Mouse (Mus musculus) heart, embryonic 12.5 days (tissue): Measurements from ENCODE around the gene Osbpl2. TPM values are rescaled to one million over a fixed set of nuclear protein-coding genes. Genes with fewer than 3 reads are reported as not detected.

Experiments used
- ATAC-seq: fragments of 200-750 bp; cut with Nextera tagmentation; 2 replicates; pipeline ENCODE4 v1.8.0; 2017; ENCODE audit warnings: moderate TSS enrichment, moderate library complexity; ENCODE audit not compliant: insufficient number of reproducible peaks, low FRiP score
- H3K27ac ChIP-seq: fragments of 300-500 bp; sonication (generic); 2 replicates; pipeline ENCODE4 v1.5.1; 2016; ENCODE audit warnings: mild to moderate bottlenecking, moderate library complexity; ENCODE audit not compliant: poor library complexity, severe bottlenecking
- H3K27me3 ChIP-seq: fragments of 300-500 bp; sonication (generic); replicated peaks from 2 replicates; pipeline ENCODE4 v1.6.1; 2016; ENCODE audit warnings: mild to moderate bottlenecking, moderate library complexity
- H3K36me3 ChIP-seq: fragments of 300-500 bp; sonication (generic); 2 replicates; pipeline ENCODE4 v1.6.1; 2016; ENCODE audit warnings: mild to moderate bottlenecking, moderate library complexity
- H3K4me1 ChIP-seq: fragments of 300-500 bp; sonication (generic); replicated peaks from 2 replicates; pipeline ENCODE4 v1.6.1; 2016; ENCODE audit warnings: mild to moderate bottlenecking
- H3K4me2 ChIP-seq: fragments of 300-500 bp; sonication (generic); 2 replicates; pipeline ENCODE4 v1.6.1; 2016; ENCODE audit warnings: mild to moderate bottlenecking, moderate library complexity
- H3K4me3 ChIP-seq: fragments of 300-500 bp; sonication (generic); 2 replicates; pipeline ENCODE4 v1.5.1; 2016; ENCODE audit warnings: mild to moderate bottlenecking
- H3K9ac ChIP-seq: fragments of 300-500 bp; sonication (generic); 2 replicates; pipeline ENCODE4 v1.6.1; 2016; ENCODE audit warnings: mild to moderate bottlenecking, moderate library complexity
- H3K9me3 ChIP-seq: fragments of 300-500 bp; sonication (generic); replicated peaks from 2 replicates; pipeline ENCODE4 v1.6.1; 2016; ENCODE audit warnings: mild to moderate bottlenecking, moderate library complexity
- WGBS: fragments of 180-500 bp; shearing (Covaris S2); methylation state at CpG from one replicate; pipeline ENCODE4 v1.1.7; 2016; 5-methylcytosine and 5-hydroxymethylcytosine counted together
- polyA plus RNA-seq: library from polyadenylated mRNA; unstranded; fragments of >200 nt; fragmentation: Nextera tagmentation; extraction: Ambion mirVana; gene quantifications from 2 replicates; pipeline ENCODE4 v1.2.1, GENCODE M21; 2016

The Osbpl2 gene
- polyA plus RNA-seq, 1 experiment from 2014 or later = 37.2 TPM

GRCm38 (mm10) chr2:180086637-180087027 is 32.5 kb upstream of the Osbpl2 start:
- no peak for ATAC-seq
- WGBS = 84% methylated on average over 5 of the region's 5 CpGs
- H3K4me3 ChIP-seq = no peak overlapping the region

GRCm38 (mm10) chr2:180087472-180087871 is 31.6 kb upstream of the Osbpl2 start:
- Histone ChIP-seq H3K36me3 (peaks cover 39% of the 10 kb centered on the region), H3K9me3 (no peaks in the 10 kb centered on the region; the same call in 1 of the 2 replicates), H3K27ac (no peak overlapping the region), H3K9ac (no peak overlapping the region), H3K4me1 (no peaks in the 10 kb centered on the region), H3K27me3 (peaks cover 5% of the 10 kb centered on the region; the same call in 1 of the 2 replicates), H3K4me3 (no peak overlapping the region), H3K4me2 (no peak overlapping the region)
- no peak for ATAC-seq
- 88% methylated on average over 4 of the region's 4 CpGs for WGBS

More at GRCm38 (mm10) chr2:180086637-180087027, 32.5 kb upstream of the Osbpl2 start:
- Histone ChIP-seq H3K36me3 (peaks cover 46% of the 10 kb centered on the region), H3K4me1 (no peaks in the 10 kb centered on the region), H3K27ac (no peak overlapping the region), H3K4me2 (no peak overlapping the region), H3K9me3 (no peaks in the 10 kb centered on the region; the same call in 1 of the 2 replicates), H3K27me3 (peaks cover 5% of the 10 kb centered on the region; the same call in 1 of the 2 replicates), H3K9ac (no peak overlapping the region)

- H3K4me1 ChIP-seq = no peaks in the 10 kb centered on the region
- no peak overlapping the region for H3K4me2 ChIP-seq
- H3K27me3 ChIP-seq = peaks cover 5% of the 10 kb centered on the region
- no peak overlapping the region for H3K9ac ChIP-seq
- H3K4me3 ChIP-seq = no peak overlapping the region
- H3K27ac ChIP-seq = no peak overlapping the region
- WGBS = 63% methylated on average over 11 of the region's 11 CpGs
- H3K9me3 ChIP-seq = no peaks in the 10 kb centered on the region; the same call in 1 of the 2 replicates
- H3K36me3 ChIP-seq = peaks cover 20% of the 10 kb centered on the region
- ATAC-seq = no peak
Observed at GRCm38 (mm10) chr2:180090285-180090684, 28.8 kb upstream of the Osbpl2 start.

GRCm38 (mm10) chr2:180095711-180096110 is 23.4 kb upstream of the Osbpl2 start:
- Histone ChIP-seq H3K27ac (no peak overlapping the region), H3K4me1 (no peaks in the 10 kb centered on the region; the same call in 1 of the 2 replicates), H3K27me3 (peaks cover 53% of the 10 kb centered on the region), H3K9me3 (no peaks in the 10 kb centered on the region), H3K4me3 (no peak overlapping the region), H3K36me3 (no peaks in the 10 kb centered on the region), H3K4me2 (no peak overlapping the region), H3K9ac (no peak overlapping the region)
- no peak for ATAC-seq
- WGBS = 38% methylated on average over 5 of the region's 5 CpGs

- no peak overlapping the region for H3K9ac ChIP-seq
- H3K27me3 ChIP-seq = peaks cover 70% of the 10 kb centered on the region
- H3K4me1 ChIP-seq = no peaks in the 10 kb centered on the region; the same call in 1 of the 2 replicates
- WGBS = 48% methylated on average over 3 of the region's 3 CpGs
- no peak overlapping the region for H3K4me3 ChIP-seq
- H3K36me3 ChIP-seq = no peaks in the 10 kb centered on the region
- no peaks in the 10 kb centered on the region for H3K9me3 ChIP-seq
- no peak for ATAC-seq
- H3K27ac ChIP-seq = no peak overlapping the region
- no peak overlapping the region for H3K4me2 ChIP-seq
Observed at GRCm38 (mm10) chr2:180097585-180097984, 21.5 kb upstream of the Osbpl2 start.

GRCm38 (mm10) chr2:180098167-180098566 is 20.9 kb upstream of the Osbpl2 start:
- WGBS = 25% methylated on average over 5 of the region's 5 CpGs

GRCm38 (mm10) chr2:180099529-180099928 is 19.6 kb upstream of the Osbpl2 start:
- no peak overlapping the region for H3K9ac ChIP-seq
- ATAC-seq = no peak
- peaks cover 13% of the 10 kb centered on the region for H3K4me1 ChIP-seq
- 6% methylated on average over 15 of the region's 15 CpGs for WGBS
- H3K4me3 ChIP-seq = no peak overlapping the region
- 0 out of 2 replicates have a peak overlapping the region, but pooled peaks have one; percentile 26 for H3K4me2 ChIP-seq
- no peak overlapping the region for H3K27ac ChIP-seq
- peaks cover 89% of the 10 kb centered on the region for H3K27me3 ChIP-seq
- no peaks in the 10 kb centered on the region for H3K36me3 ChIP-seq
- H3K9me3 ChIP-seq = no peaks in the 10 kb centered on the region

More at GRCm38 (mm10) chr2:180098167-180098566, 20.9 kb upstream of the Osbpl2 start:
- no peak overlapping the region for H3K9ac ChIP-seq
- no peak overlapping the region for H3K4me3 ChIP-seq
- no peak overlapping the region for H3K27ac ChIP-seq
- no peak for ATAC-seq
- H3K4me1 ChIP-seq = peaks cover 3% of the 10 kb centered on the region
- no peak overlapping the region for H3K4me2 ChIP-seq
- peaks cover 76% of the 10 kb centered on the region for H3K27me3 ChIP-seq
- no peaks in the 10 kb centered on the region for H3K36me3 ChIP-seq
- no peaks in the 10 kb centered on the region for H3K9me3 ChIP-seq

GRCm38 (mm10) chr2:180103151-180103977 is 15.7 kb upstream of the Osbpl2 start:
- peaks cover 27% of the 10 kb centered on the region for H3K4me1 ChIP-seq
- peak overlapping the region; percentile 55 for H3K4me3 ChIP-seq
- H3K4me2 ChIP-seq = peak overlapping the region; percentile 95
- 0 out of 2 replicates have a peak overlapping the region, but pooled peaks have one; percentile 5 for H3K9ac ChIP-seq
- no peaks in the 10 kb centered on the region for H3K36me3 ChIP-seq
- ATAC-seq = no peak
- no peaks in the 10 kb centered on the region for H3K9me3 ChIP-seq
- H3K27ac ChIP-seq = no peak overlapping the region
- peaks cover 82% of the 10 kb centered on the region for H3K27me3 ChIP-seq
- 1% methylated on average over 57 of the region's 57 CpGs for WGBS

- Histone ChIP-seq H3K27ac (no peak within 1 kb of the TSS), H3K4me3 (peak within 1 kb of the TSS; percentile 55), H3K4me1 (peaks cover 27% of the 10 kb centered on the region), H3K9ac (0 out of 2 replicates have a peak within 1 kb of the TSS, but pooled peaks have one; percentile 5), H3K4me2 (peak within 1 kb of the TSS; percentile 95), H3K9me3 (no peaks in the 10 kb centered on the region), H3K27me3 (peaks cover 75% of the 10 kb centered on the region), H3K36me3 (no peaks in the 10 kb centered on the region)
- WGBS = under 1% methylated on average over 72 of the region's 87 CpGs
- ATAC-seq = peak; percentile 82
Observed at GRCm38 (mm10) chr2:180103978-180104658, 15.0 kb upstream of the Osbpl2 start, which contains the start of gene Hrh3. Hrh3 (minus strand) TSS chr2:180104488.

- no peak; the same call in 1 of the 2 replicates for ATAC-seq
- Histone ChIP-seq H3K4me1 (peaks cover 27% of the 10 kb centered on the region), H3K36me3 (no peaks in the 10 kb centered on the region), H3K9ac (no peak overlapping the region), H3K27me3 (peaks cover 68% of the 10 kb centered on the region), H3K27ac (no peak overlapping the region), H3K9me3 (no peaks in the 10 kb centered on the region), H3K4me2 (peak overlapping the region; percentile 95), H3K4me3 (peak overlapping the region; percentile 55)
- 9% methylated on average over 24 of the region's 24 CpGs for WGBS
Observed at GRCm38 (mm10) chr2:180104659-180105377, 14.3 kb upstream of the Osbpl2 start.
